Mouse (Mus musculus): ENCODE measurements around the gene Pagr1b. TPM values are rescaled to one million over a fixed set of nuclear protein-coding genes. Genes with fewer than 3 reads are reported as not detected.

Pagr1b gene
- polyA plus RNA-seq, 1 experiment = 0.48 TPM

DNA sequence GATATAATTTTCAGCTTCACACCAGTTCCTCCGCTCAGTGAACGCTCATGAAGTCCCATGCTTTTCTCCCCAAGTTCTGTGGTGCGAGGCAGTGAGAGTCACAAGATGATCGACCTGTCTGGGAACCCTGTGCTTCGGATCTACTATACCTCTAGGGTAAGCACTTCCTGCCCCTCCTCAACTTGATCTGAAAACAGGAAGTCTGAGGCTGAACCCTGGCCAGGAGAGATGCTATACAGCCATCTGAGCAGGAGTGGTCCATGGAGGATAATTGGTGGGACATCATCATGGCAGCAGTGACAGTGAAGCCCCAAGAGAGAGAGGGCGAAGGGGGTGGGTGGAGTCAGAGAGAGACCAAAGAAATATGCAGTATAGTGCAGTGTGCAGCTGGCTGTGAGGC, 37.4 kb downstream of the Pagr1b start:
- H3K36me3 ChIP-seq (ENCODE audit: control insufficient read depth, insufficient read depth, low read length) = peaks cover 20% of the 10 kb centered on the region
- H3K27me3 ChIP-seq (ENCODE audit: control insufficient read depth, insufficient read depth, low read length) = no peaks in the 10 kb centered on the region
- 63% methylated on average over 6 of the region's 6 CpGs for WGBS
- no peaks in the 10 kb centered on the region; the same call in 1 of the 2 replicates for H3K4me1 ChIP-seq (ENCODE audit: control insufficient read depth, insufficient read depth, insufficient read length)
- no peak for TF ChIP-seq CTCF (IDR thresholded peaks at IDR 0.05; ENCODE audit: extremely low read depth, insufficient read depth, insufficient read length, insufficient replicate concordance)
- TF ChIP-seq POLR2A (IDR thresholded peaks at IDR 0.05; ENCODE audit: low read depth, low read length) = no peak; the same call in 1 of the 2 replicates
- no peak for DNase-seq (ENCODE audit: low read depth in 1 of 2, low spot score in 2 of 2)
- peak overlapping the region; percentile 29; the same call in 1 of the 2 replicates for H3K4me3 ChIP-seq (ENCODE audit: extremely low read depth, insufficient read depth, insufficient read length)
- peak overlapping the region; percentile 52 for H3K27ac ChIP-seq (ENCODE audit: insufficient read depth, low read length)

DNA sequence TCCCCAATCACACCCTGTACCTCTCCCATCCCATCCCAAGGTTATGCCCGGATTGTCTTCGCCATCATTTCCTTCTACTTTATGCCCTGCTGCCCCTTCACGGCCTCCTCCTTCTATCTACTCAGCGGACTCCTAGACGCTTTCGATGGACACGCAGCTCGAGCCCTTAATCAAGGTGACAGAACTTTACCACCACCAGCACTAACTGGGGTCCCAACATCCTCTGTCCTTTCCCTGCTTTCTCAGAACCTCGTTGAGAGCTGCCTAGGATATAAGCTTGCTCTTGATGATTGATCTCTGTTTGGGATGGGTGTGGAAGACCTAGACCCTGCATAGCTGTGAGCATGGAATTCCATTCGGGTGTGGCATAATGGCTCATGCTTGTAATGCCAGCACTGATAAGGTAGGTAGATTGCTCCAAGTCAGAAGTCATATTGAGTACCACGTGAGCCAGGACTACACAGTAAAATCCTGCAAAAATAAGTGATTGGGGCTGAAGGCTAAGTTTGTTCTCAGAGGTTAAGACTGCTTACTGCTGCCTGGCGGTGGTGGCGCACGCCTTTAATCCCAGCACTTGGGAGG, 39.3 kb downstream of the Pagr1b start:
- no peaks in the 10 kb centered on the region for H3K27me3 ChIP-seq (ENCODE audit: control insufficient read depth, insufficient read depth, low read length)
- 26% methylated on average over 14 of the region's 14 CpGs for whole genome bisulfite sequencing
- TF ChIP-seq CTCF (IDR thresholded peaks at IDR 0.05; ENCODE audit: extremely low read depth, insufficient read depth, insufficient read length, insufficient replicate concordance) (no peak), POLR2A (IDR thresholded peaks at IDR 0.05; ENCODE audit: low read depth, low read length) (no peak)
- H3K27ac ChIP-seq (ENCODE audit: insufficient read depth, low read length) = peak overlapping the region; percentile 95
- no peaks in the 10 kb centered on the region; the same call in 1 of the 2 replicates for H3K4me1 ChIP-seq (ENCODE audit: control insufficient read depth, insufficient read depth, insufficient read length)
- peak overlapping the region; percentile 84 for H3K4me3 ChIP-seq (ENCODE audit: extremely low read depth, insufficient read depth, insufficient read length)
- H3K36me3 ChIP-seq (ENCODE audit: control insufficient read depth, insufficient read depth, low read length) = peaks cover 20% of the 10 kb centered on the region
- DNase-seq (ENCODE audit: low read depth in 1 of 2, low spot score in 2 of 2) = no peak

DNA sequence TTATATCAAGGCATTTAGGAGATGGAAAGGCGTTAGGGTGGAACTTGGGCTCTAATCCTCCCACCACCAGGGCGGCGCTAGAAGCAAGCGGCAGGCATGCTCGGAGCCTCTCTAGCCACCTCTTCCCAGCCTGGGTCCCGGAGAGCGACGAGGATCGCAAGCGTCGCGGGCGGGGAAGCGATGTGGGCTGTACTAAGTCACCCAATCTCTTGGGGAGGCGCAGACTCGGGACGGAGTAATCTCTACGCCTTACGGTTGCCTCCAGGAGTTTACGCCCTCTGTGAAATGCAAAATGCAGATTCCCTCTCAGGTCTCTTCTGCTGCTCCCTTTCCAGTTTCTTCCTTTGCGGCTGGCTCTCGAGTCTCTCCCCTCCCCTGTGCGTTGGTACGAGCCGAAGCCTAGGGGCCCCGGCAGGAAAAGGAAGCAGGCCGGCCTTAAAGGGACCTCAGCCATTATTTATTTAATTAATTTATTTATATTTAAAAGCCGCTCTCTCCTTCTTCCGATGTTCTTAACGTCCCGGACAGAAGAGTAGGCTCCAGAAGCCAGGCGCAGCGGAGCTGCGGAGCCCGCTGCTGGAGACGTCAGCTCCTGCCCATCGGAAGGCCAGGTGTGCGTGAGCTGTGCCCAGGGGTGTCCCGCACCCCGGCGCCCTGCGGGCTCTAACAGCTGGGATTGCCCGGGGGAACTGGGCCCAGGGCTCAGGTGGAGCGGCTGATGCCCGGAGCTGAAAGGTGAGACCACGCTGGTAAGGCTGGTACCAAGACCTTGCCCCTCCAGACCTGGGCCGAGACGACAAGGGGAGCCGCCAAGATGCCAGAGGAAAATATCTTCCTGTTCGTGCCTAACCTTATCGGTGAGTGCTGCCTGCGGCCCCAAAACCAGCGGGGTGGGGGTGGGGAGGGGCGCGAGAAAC, 40.1 kb downstream of the Pagr1b start, which contains the start of gene Cdiptos:
Gene Cdiptos, minus strand, starts transcription at position 149 of the 917 bp plus-strand sequence.
- no peaks in the 10 kb centered on the region; the same call in 1 of the 2 replicates for H3K4me1 ChIP-seq (ENCODE audit: control insufficient read depth, insufficient read depth, insufficient read length)
- H3K27me3 ChIP-seq (ENCODE audit: control insufficient read depth, insufficient read depth, low read length) = no peaks in the 10 kb centered on the region
- DNase-seq (ENCODE audit: low read depth in 1 of 2, low spot score in 2 of 2) = peak; percentile 92 to 93
- H3K27ac ChIP-seq (ENCODE audit: insufficient read depth, low read length) = peak within 1 kb of the TSS; percentile 95
- under 1% methylated on average over 55 of the region's 55 CpGs for WGBS
- H3K4me3 ChIP-seq (ENCODE audit: extremely low read depth, insufficient read depth, insufficient read length) = peak within 1 kb of the TSS; percentile 84
- TF ChIP-seq CTCF (IDR thresholded peaks at IDR 0.05; ENCODE audit: extremely low read depth, insufficient read depth, insufficient read length, insufficient replicate concordance) (peak; percentile 94), POLR2A (IDR thresholded peaks at IDR 0.05; ENCODE audit: low read depth, low read length) (no peak)
- H3K36me3 ChIP-seq (ENCODE audit: control insufficient read depth, insufficient read depth, low read length) = peaks cover 18% of the 10 kb centered on the region

DNA sequence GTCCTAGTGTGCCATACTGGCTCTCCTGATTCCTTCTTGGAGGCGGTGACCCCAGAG, 40.6 kb downstream of the Pagr1b start, which contains the start of gene Cdipt:
Gene Cdipt, plus strand, starts transcription at position 22 of the 57 bp plus-strand sequence.
- WGBS = 0% methylated on average over 1 of the region's 1 CpGs
- no peak for TF ChIP-seq POLR2A (IDR thresholded peaks at IDR 0.05; ENCODE audit: low read depth, low read length)
- TF ChIP-seq CTCF (IDR thresholded peaks at IDR 0.05; ENCODE audit: extremely low read depth, insufficient read depth, insufficient read length, insufficient replicate concordance) = no peak
- Histone ChIP-seq H3K27me3 (ENCODE audit: control insufficient read depth, insufficient read depth, low read length) (no peaks in the 10 kb centered on the region), H3K4me1 (ENCODE audit: control insufficient read depth, insufficient read depth, insufficient read length) (no peaks in the 10 kb centered on the region; the same call in 1 of the 2 replicates), H3K4me3 (ENCODE audit: extremely low read depth, insufficient read depth, insufficient read length) (peak within 1 kb of the TSS; percentile 84), H3K27ac (ENCODE audit: insufficient read depth, low read length) (peak within 1 kb of the TSS; percentile 95), H3K36me3 (ENCODE audit: control insufficient read depth, insufficient read depth, low read length) (peaks cover 18% of the 10 kb centered on the region)
- DNase-seq (ENCODE audit: low read depth in 1 of 2, low spot score in 2 of 2) = no peak

DNA sequence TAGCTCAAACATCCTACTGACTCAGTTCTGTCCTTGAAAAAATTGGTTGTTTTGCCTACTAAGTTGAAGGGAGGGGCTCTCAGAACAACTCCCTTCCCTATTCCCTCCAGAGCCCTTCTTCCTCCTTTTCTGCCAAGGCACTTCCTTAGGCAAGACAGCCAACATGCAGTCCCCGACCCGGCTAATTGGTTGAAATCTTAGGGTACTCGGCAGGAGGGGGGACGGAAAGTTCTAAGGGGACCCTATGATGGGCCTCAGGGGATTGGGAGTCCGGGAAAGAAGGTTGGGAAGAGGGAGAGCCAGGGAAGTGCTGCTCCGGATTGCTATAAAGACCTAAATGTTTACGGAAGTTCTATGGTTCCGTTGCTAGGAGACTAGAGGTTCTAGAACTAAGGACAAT, 40.8 kb downstream of the Pagr1b start:
- 6% methylated on average over 8 of the region's 8 CpGs for WGBS
- Histone ChIP-seq H3K4me3 (ENCODE audit: extremely low read depth, insufficient read depth, insufficient read length) (peak overlapping the region; percentile 38; the same call in 1 of the 2 replicates), H3K4me1 (ENCODE audit: control insufficient read depth, insufficient read depth, insufficient read length) (no peaks in the 10 kb centered on the region; the same call in 1 of the 2 replicates), H3K27ac (ENCODE audit: insufficient read depth, low read length) (peak overlapping the region; percentile 4; the same call in 1 of the 2 replicates), H3K36me3 (ENCODE audit: control insufficient read depth, insufficient read depth, low read length) (peaks cover 17% of the 10 kb centered on the region), H3K27me3 (ENCODE audit: control insufficient read depth, insufficient read depth, low read length) (no peaks in the 10 kb centered on the region)
- DNase-seq (ENCODE audit: low read depth in 1 of 2, low spot score in 2 of 2) = no peak
- TF ChIP-seq CTCF (IDR thresholded peaks at IDR 0.05; ENCODE audit: extremely low read depth, insufficient read depth, insufficient read length, insufficient replicate concordance) (no peak), POLR2A (IDR thresholded peaks at IDR 0.05; ENCODE audit: low read depth, low read length) (no peak)

DNA sequence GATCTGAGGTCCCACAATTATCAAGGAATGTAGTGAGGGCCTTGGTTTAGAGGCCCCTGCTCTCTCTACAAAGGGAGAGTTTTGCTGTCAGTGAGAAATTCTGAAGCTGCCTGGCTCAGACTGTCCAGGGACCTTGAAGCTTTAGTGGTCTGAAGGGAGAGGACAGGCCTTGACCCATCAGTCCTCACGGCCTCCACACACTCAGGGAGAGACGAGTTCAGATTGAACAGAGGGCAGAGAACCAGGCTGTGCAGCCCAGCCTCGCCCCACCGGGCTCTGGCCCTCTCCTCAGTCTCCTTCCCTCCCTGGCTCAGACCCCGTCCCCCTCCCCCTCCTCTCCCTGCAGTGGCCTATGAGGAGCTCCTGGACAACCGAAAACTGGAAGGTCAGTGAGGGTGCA, 48.9 kb downstream of the Pagr1b start:
- Histone ChIP-seq H3K4me3 (ENCODE audit: extremely low read depth, insufficient read depth, insufficient read length) (no peak overlapping the region), H3K27me3 (ENCODE audit: control insufficient read depth, insufficient read depth, low read length) (no peaks in the 10 kb centered on the region), H3K36me3 (ENCODE audit: control insufficient read depth, insufficient read depth, low read length) (no peaks in the 10 kb centered on the region), H3K4me1 (ENCODE audit: control insufficient read depth, insufficient read depth, insufficient read length) (peaks cover 3% of the 10 kb centered on the region; the same call in 1 of the 2 replicates), H3K27ac (ENCODE audit: insufficient read depth, low read length) (no peak overlapping the region)
- WGBS = 84% methylated on average over 6 of the region's 6 CpGs
- TF ChIP-seq POLR2A (IDR thresholded peaks at IDR 0.05; ENCODE audit: low read depth, low read length) = no peak
- TF ChIP-seq CTCF (IDR thresholded peaks at IDR 0.05; ENCODE audit: extremely low read depth, insufficient read depth, insufficient read length, insufficient replicate concordance) = no peak
- DNase-seq (ENCODE audit: low read depth in 1 of 2, low spot score in 2 of 2) = no peak
